Mouse (Mus musculus): ENCODE measurements around the gene Golga1. TPM values are rescaled to one million over a fixed set of nuclear protein-coding genes. Genes with fewer than 3 reads are reported as not detected.

The Golga1 gene
- polyA plus RNA-seq, 1 experiment = 7.7 TPM

DNA sequence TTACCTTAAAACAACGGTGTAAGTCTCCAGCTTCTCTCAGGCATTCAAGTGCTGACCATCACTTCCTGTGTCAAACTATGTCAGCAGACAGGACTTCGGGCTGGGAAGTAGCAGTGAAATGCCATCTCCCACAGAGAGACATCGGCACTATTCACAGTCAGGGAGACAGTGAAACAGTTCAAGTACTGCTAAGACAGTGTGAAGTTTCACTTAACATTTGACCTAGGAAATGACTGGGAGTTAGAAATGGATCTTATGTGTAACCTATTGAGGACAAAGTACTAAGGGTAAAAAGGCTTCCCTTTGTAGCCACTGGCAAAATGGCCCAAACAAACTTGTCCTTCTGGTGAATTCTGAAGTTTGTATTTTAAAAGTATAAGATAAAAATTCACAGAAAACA, 17.4 kb upstream of the Golga1 start:
- Histone ChIP-seq H3K27me3 (ENCODE audit: control insufficient read depth, insufficient read depth, low read length) (no peaks in the 10 kb centered on the region), H3K27ac (ENCODE audit: insufficient read depth, low read length) (no peak overlapping the region), H3K4me3 (ENCODE audit: extremely low read depth, insufficient read depth, insufficient read length) (no peak overlapping the region), H3K4me1 (ENCODE audit: control insufficient read depth, insufficient read depth, insufficient read length) (no peaks in the 10 kb centered on the region), H3K36me3 (ENCODE audit: control insufficient read depth, insufficient read depth, low read length) (peaks cover 5% of the 10 kb centered on the region)
- DNase-seq (ENCODE audit: low read depth in 1 of 2, low spot score in 2 of 2) = no peak
- no peak for TF ChIP-seq CTCF (IDR thresholded peaks at IDR 0.05; ENCODE audit: extremely low read depth, insufficient read depth, insufficient read length, insufficient replicate concordance)
- no peak for TF ChIP-seq POLR2A (IDR thresholded peaks at IDR 0.05; ENCODE audit: low read depth, low read length)
- WGBS = 85% methylated on average over 3 of the region's 3 CpGs

DNA sequence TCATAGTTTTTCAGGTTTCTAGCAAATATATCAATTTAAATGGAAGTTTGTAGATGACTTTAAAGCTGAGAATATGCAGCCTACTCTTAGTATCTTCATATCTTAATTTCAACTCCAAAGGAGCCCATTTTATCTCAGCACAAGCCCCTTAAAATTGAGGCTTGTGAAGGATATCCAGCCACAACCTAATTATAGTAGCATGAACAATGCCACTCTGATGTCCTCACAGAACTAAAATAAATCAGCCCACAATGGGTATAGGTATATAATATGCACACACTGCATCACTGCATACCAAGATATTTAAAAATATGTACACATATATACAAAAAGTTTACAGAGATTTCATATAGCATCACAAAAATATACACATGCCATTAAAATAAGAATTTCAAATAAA, 5.3 kb upstream of the Golga1 start:
- Histone ChIP-seq H3K27me3 (ENCODE audit: control insufficient read depth, insufficient read depth, low read length) (no peaks in the 10 kb centered on the region), H3K4me3 (ENCODE audit: extremely low read depth, insufficient read depth, insufficient read length) (no peak overlapping the region), H3K4me1 (ENCODE audit: control insufficient read depth, insufficient read depth, insufficient read length) (no peaks in the 10 kb centered on the region), H3K36me3 (ENCODE audit: control insufficient read depth, insufficient read depth, low read length) (no peaks in the 10 kb centered on the region), H3K27ac (ENCODE audit: insufficient read depth, low read length) (no peak overlapping the region)
- TF ChIP-seq CTCF (IDR thresholded peaks at IDR 0.05; ENCODE audit: extremely low read depth, insufficient read depth, insufficient read length, insufficient replicate concordance) = no peak
- TF ChIP-seq POLR2A (IDR thresholded peaks at IDR 0.05; ENCODE audit: low read depth, low read length) = no peak
- DNase-seq (ENCODE audit: low read depth in 1 of 2, low spot score in 2 of 2) = no peak

- TF ChIP-seq CTCF (IDR thresholded peaks at IDR 0.05; ENCODE audit: extremely low read depth, insufficient read depth, insufficient read length, insufficient replicate concordance) = no peak
- no peak for TF ChIP-seq POLR2A (IDR thresholded peaks at IDR 0.05; ENCODE audit: low read depth, low read length)
- no peak for DNase-seq (ENCODE audit: low read depth in 1 of 2, low spot score in 2 of 2)
- WGBS = 77% methylated on average over 1 of the region's 1 CpGs
- H3K27ac ChIP-seq (ENCODE audit: insufficient read depth, low read length) = no peak overlapping the region
- H3K4me3 ChIP-seq (ENCODE audit: extremely low read depth, insufficient read depth, insufficient read length) = no peak overlapping the region
- no peaks in the 10 kb centered on the region for H3K27me3 ChIP-seq (ENCODE audit: control insufficient read depth, insufficient read depth, low read length)
- no peaks in the 10 kb centered on the region for H3K4me1 ChIP-seq (ENCODE audit: control insufficient read depth, insufficient read depth, insufficient read length)
- H3K36me3 ChIP-seq (ENCODE audit: control insufficient read depth, insufficient read depth, low read length) = no peaks in the 10 kb centered on the region
These were observed 3.8 kb upstream of the Golga1 start for GRCm38 (mm10) chr2:39069096-39069495.

DNA sequence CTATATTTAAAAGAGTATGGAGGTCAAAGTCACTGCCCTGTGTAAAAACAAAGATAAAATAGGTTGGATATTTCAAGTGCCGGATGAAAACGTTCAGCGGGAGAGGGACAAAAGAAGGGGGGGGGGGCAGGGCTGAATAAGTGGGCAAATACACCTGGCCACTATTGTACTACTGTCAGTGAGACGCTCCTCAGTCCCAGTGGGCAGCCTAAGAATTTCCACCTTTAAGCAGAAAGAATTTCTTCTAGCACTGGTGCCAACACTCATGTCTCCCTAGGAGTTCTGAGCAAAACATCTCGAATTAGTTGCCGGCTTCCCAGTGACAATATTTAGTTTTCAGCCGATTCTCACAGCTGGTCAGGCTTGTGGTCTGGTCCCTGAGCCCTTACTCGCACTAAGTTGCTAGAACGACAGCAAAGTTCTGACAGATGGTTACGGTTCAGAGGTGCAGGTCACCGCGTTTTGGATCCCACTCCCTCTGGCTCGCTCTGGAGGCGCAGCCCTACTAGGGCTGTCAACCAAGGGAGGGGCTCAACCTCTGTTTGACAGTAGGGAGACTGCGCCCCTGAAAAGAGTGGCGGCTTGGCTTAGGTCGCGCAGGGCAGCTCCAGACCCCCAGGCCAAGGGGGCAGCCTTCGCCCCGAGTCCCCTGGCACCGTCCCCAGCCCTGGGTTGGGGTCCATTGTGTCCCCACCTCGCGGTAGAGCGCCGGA, 498 bp downstream of the Golga1 start:
- no peaks in the 10 kb centered on the region for H3K4me1 ChIP-seq (ENCODE audit: control insufficient read depth, insufficient read depth, insufficient read length)
- peaks cover 9% of the 10 kb centered on the region for H3K36me3 ChIP-seq (ENCODE audit: control insufficient read depth, insufficient read depth, low read length)
- peak overlapping the region; percentile 91 for H3K27ac ChIP-seq (ENCODE audit: insufficient read depth, low read length)
- no peaks in the 10 kb centered on the region for H3K27me3 ChIP-seq (ENCODE audit: control insufficient read depth, insufficient read depth, low read length)
- 4% methylated on average over 25 of the region's 25 CpGs for WGBS
- TF ChIP-seq POLR2A (IDR thresholded peaks at IDR 0.05; ENCODE audit: low read depth, low read length) (no peak), CTCF (IDR thresholded peaks at IDR 0.05; ENCODE audit: extremely low read depth, insufficient read depth, insufficient read length, insufficient replicate concordance) (no peak)
- peak overlapping the region; percentile 92 for H3K4me3 ChIP-seq (ENCODE audit: extremely low read depth, insufficient read depth, insufficient read length)
- no peak for DNase-seq (ENCODE audit: low read depth in 1 of 2, low spot score in 2 of 2)

DNA sequence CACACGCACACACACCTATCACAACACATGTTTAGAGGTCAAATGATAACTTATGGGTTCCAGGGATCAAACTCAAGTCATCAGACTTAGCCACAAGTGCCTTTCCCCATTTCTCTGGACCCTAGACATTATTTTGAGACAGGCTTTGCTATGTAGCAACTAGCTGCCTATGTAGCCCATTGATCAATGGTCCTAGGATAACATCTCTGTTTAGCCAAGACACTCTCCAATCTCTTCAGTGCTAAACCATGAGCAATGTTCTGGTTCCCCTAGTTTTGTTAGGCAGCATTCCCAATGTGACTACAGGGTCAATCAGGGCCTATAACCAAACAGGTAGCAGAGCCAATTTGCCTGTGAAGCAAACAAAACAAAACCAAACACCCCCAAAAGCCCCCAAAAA, 16.8 kb downstream of the Golga1 start:
- no peak for DNase-seq (ENCODE audit: low read depth in 1 of 2, low spot score in 2 of 2)
- H3K27ac ChIP-seq (ENCODE audit: insufficient read depth, low read length) = no peak overlapping the region
- WGBS = 95% methylated on average over 1 of the region's 1 CpGs
- TF ChIP-seq POLR2A (IDR thresholded peaks at IDR 0.05; ENCODE audit: low read depth, low read length) = no peak
- no peak for TF ChIP-seq CTCF (IDR thresholded peaks at IDR 0.05; ENCODE audit: extremely low read depth, insufficient read depth, insufficient read length, insufficient replicate concordance)
- H3K27me3 ChIP-seq (ENCODE audit: control insufficient read depth, insufficient read depth, low read length) = no peaks in the 10 kb centered on the region
- H3K4me1 ChIP-seq (ENCODE audit: control insufficient read depth, insufficient read depth, insufficient read length) = no peaks in the 10 kb centered on the region
- H3K36me3 ChIP-seq (ENCODE audit: control insufficient read depth, insufficient read depth, low read length) = peaks cover 32% of the 10 kb centered on the region
- no peak overlapping the region for H3K4me3 ChIP-seq (ENCODE audit: extremely low read depth, insufficient read depth, insufficient read length)

- H3K27ac ChIP-seq (ENCODE audit: insufficient read depth, low read length) = no peak overlapping the region
- 97% methylated on average over 1 of the region's 1 CpGs for WGBS
- H3K27me3 ChIP-seq (ENCODE audit: control insufficient read depth, insufficient read depth, low read length) = no peaks in the 10 kb centered on the region
- peaks cover 17% of the 10 kb centered on the region for H3K36me3 ChIP-seq (ENCODE audit: control insufficient read depth, insufficient read depth, low read length)
- H3K4me1 ChIP-seq (ENCODE audit: control insufficient read depth, insufficient read depth, insufficient read length) = no peaks in the 10 kb centered on the region
- TF ChIP-seq CTCF (IDR thresholded peaks at IDR 0.05; ENCODE audit: extremely low read depth, insufficient read depth, insufficient read length, insufficient replicate concordance) (no peak), POLR2A (IDR thresholded peaks at IDR 0.05; ENCODE audit: low read depth, low read length) (no peak)
- DNase-seq (ENCODE audit: low read depth in 1 of 2, low spot score in 2 of 2) = no peak
- H3K4me3 ChIP-seq (ENCODE audit: extremely low read depth, insufficient read depth, insufficient read length) = no peak overlapping the region
These were observed 25.1 kb downstream of the Golga1 start for GRCm38 (mm10) chr2:39040215-39040614.

DNA sequence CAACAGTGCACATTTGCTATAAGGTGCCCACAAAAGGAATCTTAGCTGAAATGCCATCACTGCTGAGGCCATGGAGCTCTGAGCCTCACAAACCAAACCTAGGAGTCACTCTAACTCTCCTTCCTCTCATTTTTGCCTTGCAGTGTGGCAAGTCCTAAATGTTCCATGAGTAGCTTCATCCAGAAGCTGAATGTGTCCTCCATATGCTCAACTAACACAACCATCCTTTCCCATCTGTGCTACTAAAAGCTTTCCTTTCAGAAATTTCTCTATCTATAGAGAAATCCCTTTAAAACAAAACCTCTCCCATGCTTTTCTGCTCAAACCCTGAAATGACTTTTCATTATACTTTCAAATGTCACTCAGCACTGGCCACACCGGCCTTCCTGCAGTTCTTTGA, 33.7 kb downstream of the Golga1 start:
- TF ChIP-seq CTCF (IDR thresholded peaks at IDR 0.05; ENCODE audit: extremely low read depth, insufficient read depth, insufficient read length, insufficient replicate concordance) (no peak), POLR2A (IDR thresholded peaks at IDR 0.05; ENCODE audit: low read depth, low read length) (no peak)
- no peak overlapping the region for H3K27ac ChIP-seq (ENCODE audit: insufficient read depth, low read length)
- H3K4me3 ChIP-seq (ENCODE audit: extremely low read depth, insufficient read depth, insufficient read length) = no peak overlapping the region
- DNase-seq (ENCODE audit: low read depth in 1 of 2, low spot score in 2 of 2) = no peak
- WGBS = 96% methylated on average over 1 of the region's 1 CpGs
- no peaks in the 10 kb centered on the region for H3K27me3 ChIP-seq (ENCODE audit: control insufficient read depth, insufficient read depth, low read length)
- no peaks in the 10 kb centered on the region for H3K4me1 ChIP-seq (ENCODE audit: control insufficient read depth, insufficient read depth, insufficient read length)
- H3K36me3 ChIP-seq (ENCODE audit: control insufficient read depth, insufficient read depth, low read length) = peaks cover 29% of the 10 kb centered on the region
